Mouse (Mus musculus) kidney, adult 2 months (tissue): ENCODE data around the gene Midn. TPM values are rescaled to one million over a fixed set of nuclear protein-coding genes. Genes with fewer than 3 reads are reported as not detected.

Experiments used
- DNase-seq: peaks from one replicate; pipeline ENCODE4 v3.0.0; 2021
- H3K27ac ChIP-seq: fragments of 200-500 bp; 2 replicates; pipeline ENCODE4 v1.5.1; 2012; ENCODE audit warnings: low read depth, low read length, control low read depth, inconsistent platforms; ENCODE audit not compliant: insufficient read depth
- H3K27me3 ChIP-seq: fragments of 200-500 bp; replicated peaks from 2 replicates; pipeline ENCODE4 v1.6.1; 2012; ENCODE audit warnings: mild to moderate bottlenecking, moderate library complexity, low read length, inconsistent platforms; ENCODE audit not compliant: control insufficient read depth, insufficient read depth
- H3K36me3 ChIP-seq: fragments of 200-500 bp; 2 replicates; pipeline ENCODE4 v1.6.1; 2012; ENCODE audit warnings: mild to moderate bottlenecking, moderate library complexity, low read length, inconsistent platforms; ENCODE audit not compliant: control insufficient read depth, insufficient read depth
- H3K4me1 ChIP-seq: fragments of 200-500 bp; 2 replicates; pipeline ENCODE4 v1.6.1; 2011; ENCODE audit warnings: low read length; ENCODE audit not compliant: control insufficient read depth, insufficient read depth
- H3K4me3 ChIP-seq: fragments of 200-500 bp; 2 replicates; pipeline ENCODE4 v1.5.1; 2011; ENCODE audit warnings: mild to moderate bottlenecking, low read depth, low read length, control low read depth; ENCODE audit not compliant: insufficient read depth
- CTCF ChIP-seq: fragments of 200-500 bp; conservative IDR thresholded peaks from 2 replicates; pipeline ENCODE4 v1.5.1; 2011; ENCODE audit warnings: low read depth, mild to moderate bottlenecking, control low read depth, low read length, moderate library complexity, mixed read lengths; ENCODE audit not compliant: insufficient read depth, insufficient read length
- POLR2A ChIP-seq: fragments of 200-500 bp; IDR thresholded peaks from one replicate; pipeline ENCODE4 v1.6.1; 2011; ENCODE audit warnings: low read depth, low read length, control low read depth
- WGBS: fragments of 180-500 bp; shearing (Covaris S2); methylation state at CpG from one replicate; pipeline ENCODE4 v1.1.7; 2018; 5-methylcytosine and 5-hydroxymethylcytosine counted together
- polyA plus RNA-seq: library from polyadenylated mRNA; depleted of rRNA; stranded (reverse); fragments of >200 nt; gene quantifications from 2 replicates; pipeline ENCODE4 v1.2.3, GENCODE M21; 2012

The Midn gene
- polyA plus RNA-seq, 1 experiment = 67.0 TPM

- no peaks in the 10 kb centered on the region for H3K27me3 ChIP-seq
- H3K36me3 ChIP-seq = no peaks in the 10 kb centered on the region
- WGBS = 7% methylated on average over 1 of the region's 1 CpGs
- no peak for TF ChIP-seq CTCF
- TF ChIP-seq POLR2A = no peak
- peaks cover 9% of the 10 kb centered on the region; the same call in 1 of the 2 replicates for H3K4me1 ChIP-seq
- H3K4me3 ChIP-seq = peak overlapping the region; percentile 86
- H3K27ac ChIP-seq = peak overlapping the region; percentile 58
- no peak for DNase-seq
These were observed 30.3 kb upstream of the Midn start for GRCm38 (mm10) chr10:80117736-80118135.

GRCm38 (mm10) chr10:80118552-80118951, 29.5 kb upstream of the Midn start:
- no peaks in the 10 kb centered on the region for H3K27me3 ChIP-seq
- WGBS = 61% methylated on average over 6 of the region's 6 CpGs
- TF ChIP-seq POLR2A = no peak
- no peak for TF ChIP-seq CTCF
- no peak overlapping the region for H3K4me3 ChIP-seq
- peaks cover 9% of the 10 kb centered on the region; the same call in 1 of the 2 replicates for H3K4me1 ChIP-seq
- no peak for DNase-seq
- H3K27ac ChIP-seq = no peak overlapping the region
- H3K36me3 ChIP-seq = no peaks in the 10 kb centered on the region

GRCm38 (mm10) chr10:80120146-80120545, 27.9 kb upstream of the Midn start:
- Histone ChIP-seq H3K27me3 (no peaks in the 10 kb centered on the region), H3K4me1 (peaks cover 9% of the 10 kb centered on the region; the same call in 1 of the 2 replicates), H3K36me3 (no peaks in the 10 kb centered on the region), H3K4me3 (no peak overlapping the region), H3K27ac (no peak overlapping the region)
- DNase-seq = no peak
- WGBS = 46% methylated on average over 2 of the region's 2 CpGs
- TF ChIP-seq CTCF (no peak), POLR2A (no peak)

DNA sequence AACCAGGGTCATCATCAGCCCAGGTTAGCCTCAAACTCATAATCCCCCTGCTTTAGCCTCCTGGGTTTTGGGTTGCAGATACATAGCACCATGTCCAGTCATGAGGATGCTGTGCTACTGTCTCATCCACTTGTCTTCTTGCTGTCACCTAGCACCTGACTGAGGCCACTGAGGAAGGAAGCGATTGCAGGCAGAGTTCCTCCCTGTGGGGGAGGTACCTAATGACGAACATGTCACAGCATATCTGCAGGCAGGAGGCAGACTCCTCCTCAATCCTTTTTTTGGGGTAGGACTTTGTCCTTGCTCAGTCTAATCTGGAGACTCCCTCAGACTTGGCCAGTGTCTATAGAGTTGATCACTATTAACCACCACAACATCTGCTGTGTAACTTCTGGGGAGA, 26.4 kb upstream of the Midn start:
- Histone ChIP-seq H3K4me3 (no peak overlapping the region), H3K36me3 (no peaks in the 10 kb centered on the region), H3K27ac (no peak overlapping the region), H3K4me1 (peaks cover 9% of the 10 kb centered on the region; the same call in 1 of the 2 replicates), H3K27me3 (no peaks in the 10 kb centered on the region)
- no peak for TF ChIP-seq POLR2A
- TF ChIP-seq CTCF = no peak
- WGBS = 46% methylated on average over 2 of the region's 2 CpGs
- DNase-seq = no peak

DNA sequence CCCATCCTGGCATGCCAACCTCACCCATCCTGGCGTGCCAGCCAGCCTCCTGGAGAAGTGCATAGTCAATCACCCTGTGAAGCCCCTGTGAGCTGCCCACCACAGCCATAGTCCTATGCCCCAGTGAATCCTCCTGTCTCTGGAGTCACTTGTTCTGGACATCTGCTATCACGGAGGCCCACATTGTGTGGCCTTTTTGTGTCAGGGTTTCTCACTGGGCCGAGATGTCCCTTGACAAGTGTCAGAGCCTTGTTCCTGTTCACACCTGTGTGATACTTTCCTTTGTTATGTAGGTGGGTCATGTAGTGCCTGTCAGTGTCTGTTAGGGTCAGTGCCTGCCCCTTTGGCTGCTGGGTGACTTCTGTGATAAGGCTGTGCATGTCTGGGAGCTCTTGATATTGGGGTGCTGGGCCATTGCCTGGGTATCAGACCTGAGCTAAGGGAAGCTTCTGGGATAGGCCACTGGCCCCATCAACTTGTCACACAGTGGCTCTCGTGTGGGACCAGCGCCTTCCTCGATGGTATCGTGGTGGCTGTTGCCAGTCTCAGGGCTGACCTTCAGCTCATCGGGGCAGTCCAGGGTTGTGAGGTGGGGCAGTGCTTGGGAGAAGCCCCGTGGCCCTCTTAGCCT, 24.0 kb upstream of the Midn start:
- DNase-seq = no peak
- Histone ChIP-seq H3K27me3 (no peaks in the 10 kb centered on the region), H3K4me1 (0 out of 2 replicates have a peak, but pooled peaks cover 1% of the 10 kb centered on the region), H3K36me3 (peaks cover 3% of the 10 kb centered on the region; the same call in 1 of the 2 replicates), H3K27ac (no peak overlapping the region), H3K4me3 (no peak overlapping the region)
- no peak for TF ChIP-seq POLR2A
- no peak for TF ChIP-seq CTCF
- 86% methylated on average over 9 of the region's 9 CpGs for WGBS

DNA sequence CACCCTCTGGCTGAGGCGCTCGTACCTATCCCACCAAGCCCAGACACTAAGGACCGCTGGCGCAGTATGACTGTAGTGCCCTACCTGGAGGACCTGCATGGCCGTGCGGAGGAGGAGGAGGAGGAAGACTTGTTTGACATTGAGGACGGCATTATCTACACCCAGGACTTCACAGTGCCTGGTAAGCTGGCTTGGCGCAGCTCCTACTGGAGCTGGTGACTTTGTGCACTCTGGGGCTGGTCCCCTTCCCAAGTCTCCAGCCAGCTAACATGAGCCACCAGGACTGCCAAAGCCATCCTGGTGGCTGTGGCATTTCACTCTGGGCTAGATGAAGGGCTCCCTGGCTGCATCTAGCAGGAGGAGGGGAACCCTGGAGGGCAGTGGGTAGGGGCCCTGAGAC, 20.2 kb upstream of the Midn start:
- TF ChIP-seq CTCF = no peak
- no peak for TF ChIP-seq POLR2A
- H3K36me3 ChIP-seq = peaks cover 3% of the 10 kb centered on the region; the same call in 1 of the 2 replicates

DNA sequence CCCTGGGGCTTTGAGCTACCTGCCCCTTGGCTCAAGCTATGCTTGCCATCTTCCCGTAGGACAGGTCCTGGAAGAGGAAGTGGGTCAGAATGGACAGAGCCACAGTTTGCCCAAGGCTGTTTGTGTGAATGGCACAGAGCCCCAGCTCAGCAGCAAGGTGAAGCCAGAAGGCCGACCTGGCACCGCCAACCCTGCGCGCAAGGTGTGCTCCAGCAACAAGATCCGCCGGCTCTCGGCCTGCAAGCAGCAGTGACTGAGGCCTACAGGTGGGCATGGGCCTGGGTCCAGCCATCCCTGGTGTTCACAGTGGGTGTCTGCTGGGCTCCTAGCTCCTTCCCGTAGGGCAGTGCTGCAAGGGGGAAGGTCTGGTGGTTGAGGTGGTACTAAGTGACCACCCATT, 18.2 kb upstream of the Midn start:
- Histone ChIP-seq H3K4me3 (no peak overlapping the region), H3K4me1 (peaks cover 16% of the 10 kb centered on the region; the same call in 1 of the 2 replicates), H3K27ac (peak overlapping the region; percentile 34; the same call in 1 of the 2 replicates), H3K36me3 (peaks cover 3% of the 10 kb centered on the region; the same call in 1 of the 2 replicates), H3K27me3 (no peaks in the 10 kb centered on the region)
- DNase-seq = peak; percentile 43
- no peak for TF ChIP-seq POLR2A
- TF ChIP-seq CTCF = no peak
- 71% methylated on average over 9 of the region's 9 CpGs for WGBS

More for the DNA sequence above, 20.2 kb upstream of the Midn start:
- DNase-seq = no peak
- H3K27me3 ChIP-seq = no peaks in the 10 kb centered on the region
- 93% methylated on average over 8 of the region's 8 CpGs for WGBS
- no peak overlapping the region for H3K4me3 ChIP-seq
- H3K4me1 ChIP-seq = peaks cover 16% of the 10 kb centered on the region; the same call in 1 of the 2 replicates
- no peak overlapping the region for H3K27ac ChIP-seq
